Mouse (Mus musculus) neural tube, embryonic 14.5 days (tissue): ENCODE measurements around the gene Slc5a2. TPM values are rescaled to one million over a fixed set of nuclear protein-coding genes. Genes with fewer than 3 reads are reported as not detected.
A peak's percentile ranks its signal among the peaks of the same experiment; 100 is the strongest.

ENCODE experiments used
- ATAC-seq: fragments of 200-750 bp; cut with Nextera tagmentation; 2 replicates; pipeline ENCODE4 v1.8.0; 2017; ENCODE audit warnings: low read depth, mild to moderate bottlenecking, moderate TSS enrichment, moderate library complexity
- H3K27ac ChIP-seq: fragments of 300-500 bp; sonication (generic); 2 replicates; pipeline ENCODE4 v1.5.1; 2014; ENCODE audit warnings: low read depth, mild to moderate bottlenecking, control low read depth, low read length, moderate library complexity, mixed read lengths
- H3K27me3 ChIP-seq: fragments of 300-500 bp; sonication (generic); 2 replicates; pipeline ENCODE4 v1.6.1; 2014; ENCODE audit warnings: low read length; ENCODE audit not compliant: control insufficient read depth, insufficient read depth
- H3K36me3 ChIP-seq: fragments of 300-500 bp; sonication (generic); 2 replicates; pipeline ENCODE4 v1.6.1; 2014; ENCODE audit warnings: low read length, mixed read lengths; ENCODE audit not compliant: control insufficient read depth, insufficient read depth
- H3K4me1 ChIP-seq: fragments of 300-500 bp; sonication (generic); 2 replicates; pipeline ENCODE4 v1.6.1; 2014; ENCODE audit warnings: low read length; ENCODE audit not compliant: control insufficient read depth, insufficient read depth
- H3K4me2 ChIP-seq: fragments of 300-500 bp; sonication (generic); 2 replicates; pipeline ENCODE4 v1.6.1; 2014; ENCODE audit warnings: mild to moderate bottlenecking, low read depth, low read length, control low read depth
- H3K4me3 ChIP-seq: fragments of 300-500 bp; sonication (generic); 2 replicates; pipeline ENCODE4 v1.5.1; 2014; ENCODE audit warnings: low read depth, low read length, control low read depth, mixed read lengths
- H3K9ac ChIP-seq: fragments of 300-500 bp; sonication (generic); replicated peaks from 2 replicates; pipeline ENCODE4 v1.6.1; 2014; ENCODE audit warnings: low read depth, mild to moderate bottlenecking, control low read depth, low read length, mixed read lengths
- H3K9me3 ChIP-seq: fragments of 300-500 bp; sonication (generic); 2 replicates; pipeline ENCODE4 v1.6.1; 2016; ENCODE audit warnings: low read length; ENCODE audit not compliant: control insufficient read depth
- WGBS: fragments of 180-500 bp; shearing (Covaris S2); extraction: QIAGEN DNeasy Blood & Tissue Kit; methylation state at CpG from one replicate; pipeline ENCODE4 v1.1.7; 2014; 5-methylcytosine and 5-hydroxymethylcytosine counted together
- polyA plus RNA-seq: library from polyadenylated mRNA; unstranded; fragments of >200 nt; fragmentation: Nextera tagmentation; extraction: Ambion mirVana; gene quantifications from 2 replicates; pipeline ENCODE4 v1.2.1, GENCODE M21; 2014

Slc5a2 gene
- polyA plus RNA-seq = not detected in 2 replicates

DNA sequence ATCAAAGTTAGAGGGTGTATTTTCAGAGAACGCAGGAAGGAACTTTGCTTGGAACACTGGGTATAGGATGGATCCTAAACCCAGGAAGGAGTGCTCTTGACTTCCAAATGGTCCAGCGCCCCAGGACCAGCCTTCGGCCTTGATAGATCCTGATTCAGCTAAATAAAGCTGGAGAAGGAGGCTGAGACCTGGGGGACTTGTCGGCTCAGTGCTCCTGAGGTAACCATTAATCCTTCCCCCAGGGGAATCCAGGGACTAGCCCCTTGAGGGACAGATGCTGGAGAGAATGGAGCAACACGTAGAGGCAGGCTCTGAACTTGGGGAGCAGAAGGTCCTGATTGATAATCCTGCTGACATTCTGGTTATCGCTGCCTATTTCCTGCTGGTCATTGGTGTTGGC lies at the start of gene Slc5a2:
Gene Slc5a2 (plus strand): TSS at position 247 of the 400 bp plus-strand sequence.
- Histone ChIP-seq H3K4me3 (no peak within 1 kb of the TSS), H3K9ac (no peak within 1 kb of the TSS), H3K4me1 (no peaks in the 10 kb centered on the region), H3K36me3 (no peaks in the 10 kb centered on the region), H3K9me3 (no peaks in the 10 kb centered on the region), H3K4me2 (no peak within 1 kb of the TSS), H3K27me3 (no peaks in the 10 kb centered on the region), H3K27ac (no peak within 1 kb of the TSS)
- WGBS = 84% methylated on average over 6 of the region's 6 CpGs
- ATAC-seq = no peak

DNA sequence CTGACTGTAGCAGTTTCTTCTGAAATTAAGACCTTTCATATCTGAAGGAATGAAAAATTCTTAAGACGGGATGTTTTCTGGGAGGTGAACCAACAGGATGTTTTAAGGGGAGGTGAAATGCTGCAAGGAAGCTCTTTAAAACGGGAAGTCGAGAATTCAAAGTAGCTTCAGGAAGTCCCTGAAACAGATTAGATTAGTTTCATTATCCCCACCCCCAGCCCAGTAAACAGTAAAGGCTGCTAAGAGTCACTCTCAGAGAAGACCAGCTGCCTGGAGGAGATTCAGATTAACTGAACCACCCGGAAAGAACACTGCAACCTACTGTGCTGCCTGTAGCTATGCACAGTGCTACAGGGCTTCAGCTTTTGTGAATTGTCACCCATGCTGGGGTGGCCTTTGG lies 45.5 kb upstream of the Slc5a2 start:
- H3K9me3 ChIP-seq = no peaks in the 10 kb centered on the region
- no peaks in the 10 kb centered on the region for H3K36me3 ChIP-seq
- no peak overlapping the region for H3K4me3 ChIP-seq
- H3K4me1 ChIP-seq = no peaks in the 10 kb centered on the region
- H3K9ac ChIP-seq = no peak overlapping the region
- ATAC-seq = no peak
- no peak overlapping the region for H3K27ac ChIP-seq
- H3K4me2 ChIP-seq = no peak overlapping the region
- no peaks in the 10 kb centered on the region for H3K27me3 ChIP-seq
- WGBS = 87% methylated on average over 4 of the region's 4 CpGs

DNA sequence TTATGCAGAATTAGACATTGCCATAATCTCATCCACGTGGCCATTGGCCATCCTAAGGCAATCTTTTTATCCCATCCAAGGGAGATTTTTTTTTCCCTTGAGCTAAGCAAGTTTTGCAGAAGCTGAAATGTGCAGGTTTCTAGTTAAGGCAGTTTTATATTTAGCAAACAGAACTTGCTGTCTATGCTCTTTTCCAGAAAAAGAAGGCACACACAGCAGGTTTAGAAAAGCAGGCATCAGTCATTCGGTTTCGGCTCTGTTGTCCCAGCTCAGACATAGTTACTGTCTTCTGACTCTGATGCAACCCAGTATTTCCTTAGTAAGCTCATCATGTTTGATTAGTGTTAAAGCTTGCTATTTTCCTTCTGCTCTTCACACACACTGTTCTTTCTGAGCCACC lies 44.5 kb upstream of the Slc5a2 start:
- H3K9ac ChIP-seq = no peak overlapping the region
- no peaks in the 10 kb centered on the region for H3K4me1 ChIP-seq
- no peak overlapping the region for H3K4me2 ChIP-seq
- no peak for ATAC-seq
- H3K9me3 ChIP-seq = no peaks in the 10 kb centered on the region
- WGBS = 90% methylated on average over 3 of the region's 3 CpGs
- H3K27me3 ChIP-seq = no peaks in the 10 kb centered on the region
- no peaks in the 10 kb centered on the region for H3K36me3 ChIP-seq
- no peak overlapping the region for H3K4me3 ChIP-seq
- no peak overlapping the region for H3K27ac ChIP-seq

DNA sequence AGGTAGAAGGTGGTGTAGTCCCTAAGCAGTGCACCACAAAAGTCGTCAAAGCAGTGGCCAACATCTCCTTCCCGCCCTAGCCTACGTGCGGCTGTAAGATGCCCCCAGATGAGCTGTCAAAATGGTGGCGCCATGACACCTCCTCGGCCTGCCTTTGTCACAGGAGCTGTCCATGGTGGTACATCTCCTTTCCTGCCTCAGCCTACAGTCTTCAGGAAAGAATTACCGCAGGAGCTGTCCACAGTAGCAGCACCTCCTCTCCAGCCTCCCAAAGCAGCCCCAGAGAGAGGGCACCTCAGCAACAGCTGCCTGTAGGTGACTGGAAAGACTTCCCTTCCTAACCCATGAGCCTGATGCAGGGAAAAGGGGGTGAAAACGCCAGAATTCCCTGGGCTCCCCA lies 33.7 kb upstream of the Slc5a2 start:
- Histone ChIP-seq H3K9me3 (no peaks in the 10 kb centered on the region), H3K9ac (no peak overlapping the region), H3K4me3 (no peak overlapping the region), H3K36me3 (no peaks in the 10 kb centered on the region), H3K27me3 (no peaks in the 10 kb centered on the region), H3K4me1 (peaks cover 2% of the 10 kb centered on the region; the same call in 1 of the 2 replicates), H3K27ac (no peak overlapping the region), H3K4me2 (no peak overlapping the region)
- WGBS = 50% methylated on average over 8 of the region's 8 CpGs
- ATAC-seq = no peak

DNA sequence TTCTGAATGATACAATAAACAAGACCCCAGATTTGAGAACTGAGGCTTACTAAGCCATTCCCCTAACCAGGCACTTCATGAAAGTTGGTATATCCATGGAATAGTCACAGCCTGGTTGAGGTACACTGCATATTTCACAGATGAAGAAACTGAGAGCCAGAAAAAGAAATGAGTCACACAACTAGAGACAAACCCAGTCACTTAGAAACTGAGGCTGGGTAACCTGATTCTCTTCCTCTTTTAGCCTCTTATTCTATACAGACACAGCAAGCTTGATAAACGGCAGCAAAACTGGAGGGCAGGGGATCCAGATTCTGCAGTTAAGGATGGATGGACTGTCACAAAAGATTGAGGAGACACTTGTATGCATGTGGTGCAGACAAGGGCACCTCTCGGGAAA lies 30.7 kb upstream of the Slc5a2 start:
- H3K4me2 ChIP-seq = no peak overlapping the region
- H3K9me3 ChIP-seq = no peaks in the 10 kb centered on the region
- H3K4me3 ChIP-seq = no peak overlapping the region
- no peak overlapping the region for H3K27ac ChIP-seq
- no peaks in the 10 kb centered on the region for H3K36me3 ChIP-seq
- H3K4me1 ChIP-seq = peaks cover 9% of the 10 kb centered on the region; the same call in 1 of the 2 replicates
- WGBS = 83% methylated on average over 2 of the region's 2 CpGs
- H3K9ac ChIP-seq = no peak overlapping the region
- no peak for ATAC-seq
- H3K27me3 ChIP-seq = no peaks in the 10 kb centered on the region

DNA sequence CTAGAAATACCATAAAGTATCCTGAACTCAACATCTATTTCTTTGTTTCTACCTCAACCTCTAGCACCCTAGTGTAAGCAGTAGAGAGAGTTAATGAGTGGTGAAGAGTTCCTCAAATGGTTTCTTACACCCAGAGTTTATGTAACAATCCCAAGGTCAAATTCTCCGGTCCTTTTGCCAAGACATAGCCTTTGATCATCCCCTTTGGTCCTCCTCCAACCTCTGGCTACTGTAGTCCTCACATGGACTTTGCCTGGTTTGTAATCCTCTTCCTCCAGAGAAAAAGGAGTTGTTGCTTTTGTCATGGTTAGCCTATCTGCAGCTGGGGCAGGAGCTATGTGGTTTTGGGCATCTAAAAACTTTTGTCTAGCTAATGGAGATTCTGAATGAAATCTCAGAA lies 30.0 kb upstream of the Slc5a2 start:
- Histone ChIP-seq H3K27ac (no peak overlapping the region), H3K4me1 (peaks cover 9% of the 10 kb centered on the region; the same call in 1 of the 2 replicates), H3K36me3 (peaks cover 4% of the 10 kb centered on the region; the same call in 1 of the 2 replicates), H3K4me3 (no peak overlapping the region), H3K4me2 (no peak overlapping the region), H3K9me3 (no peaks in the 10 kb centered on the region), H3K9ac (no peak overlapping the region), H3K27me3 (no peaks in the 10 kb centered on the region)
- ATAC-seq = no peak
- WGBS = 96% methylated on average over 1 of the region's 1 CpGs

DNA sequence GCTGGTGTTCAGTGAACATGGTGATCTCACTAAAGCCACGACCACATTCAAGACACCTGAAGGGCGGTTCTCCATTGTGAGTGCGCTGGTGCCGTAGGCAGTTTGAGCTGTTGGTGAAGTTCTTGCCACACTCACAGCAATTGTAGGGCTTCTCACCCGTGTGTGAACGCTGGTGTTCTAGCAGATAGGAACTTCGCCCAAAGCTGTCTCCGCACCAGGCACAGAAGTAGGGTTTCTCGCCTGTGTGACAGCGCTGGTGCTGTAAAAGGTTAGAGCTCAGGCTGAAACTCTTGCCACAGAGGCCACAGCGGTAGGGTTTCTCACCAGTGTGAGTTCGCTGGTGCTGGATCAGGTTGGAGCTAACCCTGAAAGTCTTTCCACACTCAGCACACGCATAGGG lies 29.0 kb upstream of the Slc5a2 start:
- peak overlapping the region; percentile 39; the same call in 1 of the 2 replicates for H3K9ac ChIP-seq
- no peak overlapping the region; the same call in 1 of the 2 replicates for H3K4me2 ChIP-seq
- peak overlapping the region; percentile 63; the same call in 1 of the 2 replicates for H3K4me3 ChIP-seq
- H3K4me1 ChIP-seq = peaks cover 9% of the 10 kb centered on the region; the same call in 1 of the 2 replicates
- H3K9me3 ChIP-seq = no peaks in the 10 kb centered on the region
- H3K27ac ChIP-seq = peak overlapping the region; percentile 95; the same call in 1 of the 2 replicates
- 96% methylated on average over 13 of the region's 13 CpGs for WGBS
- peaks cover 4% of the 10 kb centered on the region; the same call in 1 of the 2 replicates for H3K36me3 ChIP-seq
- no peak for ATAC-seq
- no peaks in the 10 kb centered on the region for H3K27me3 ChIP-seq

DNA sequence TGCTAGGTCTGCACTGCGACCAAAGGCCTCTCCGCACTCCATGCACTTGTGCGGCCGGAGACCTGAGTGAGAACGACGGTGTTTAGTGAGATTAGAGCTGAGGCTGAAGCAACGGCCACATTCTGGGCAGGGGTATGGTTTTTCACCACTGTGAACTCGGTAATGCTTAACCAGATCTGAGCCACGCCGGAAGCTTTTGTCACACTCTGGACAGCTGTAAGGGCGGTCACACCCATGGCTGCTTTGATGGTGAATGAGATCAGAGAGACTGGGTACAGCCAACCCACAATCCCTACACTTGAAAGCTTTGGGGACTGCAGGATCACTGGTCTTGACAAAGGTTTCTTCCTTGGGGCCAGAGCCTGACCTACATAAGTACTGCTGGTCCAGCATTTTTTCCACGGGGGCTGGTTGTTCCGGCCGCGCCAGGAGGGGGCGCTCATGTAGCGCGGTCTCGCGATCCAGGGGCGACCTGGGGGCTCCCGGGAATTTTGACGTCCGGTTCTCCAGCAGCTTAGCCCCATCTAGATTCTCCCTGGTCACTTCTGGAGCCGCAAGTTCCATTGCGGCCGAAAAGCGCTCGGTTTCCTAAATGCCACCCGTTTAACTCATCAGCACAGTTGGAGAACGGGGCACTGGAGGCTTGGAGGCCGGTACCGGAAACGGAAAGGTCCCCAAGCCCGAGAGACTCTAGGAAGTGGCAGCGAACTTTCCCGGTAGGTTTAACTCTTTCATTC lies 28.4 kb upstream of the Slc5a2 start, which contains the start of gene Armc5:
Gene Armc5 (plus strand): TSS at position 487 of the 737 bp plus-strand sequence.
- peak; percentile 29 for ATAC-seq
- Histone ChIP-seq H3K36me3 (peaks cover 5% of the 10 kb centered on the region; the same call in 1 of the 2 replicates), H3K4me2 (peak within 1 kb of the TSS; percentile 87), H3K27me3 (no peaks in the 10 kb centered on the region), H3K4me1 (peaks cover 9% of the 10 kb centered on the region; the same call in 1 of the 2 replicates), H3K4me3 (peak within 1 kb of the TSS; percentile 63), H3K27ac (peak within 1 kb of the TSS; percentile 95), H3K9ac (peak within 1 kb of the TSS; percentile 55), H3K9me3 (no peaks in the 10 kb centered on the region)
- 27% methylated on average over 37 of the region's 37 CpGs for WGBS

DNA sequence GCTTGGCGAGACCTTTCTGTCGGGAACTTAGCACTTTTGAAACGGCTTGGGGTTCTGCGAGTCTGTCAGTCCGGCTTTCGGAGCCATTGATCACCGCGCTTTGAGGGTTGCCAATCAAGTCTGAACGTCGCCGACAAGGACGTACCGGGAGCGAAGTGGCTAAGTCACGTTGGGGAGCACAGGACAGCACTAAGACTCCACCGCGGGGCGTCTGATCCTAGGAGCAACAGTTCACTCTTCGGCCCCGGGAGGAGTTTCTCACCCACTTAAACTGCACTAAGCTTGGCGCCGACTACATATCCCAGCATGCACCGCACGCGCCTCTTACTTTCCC lies 27.9 kb upstream of the Slc5a2 start:
- peak overlapping the region; percentile 39 for H3K9ac ChIP-seq
- peak overlapping the region; percentile 95 for H3K27ac ChIP-seq
- ATAC-seq = no peak
- under 1% methylated on average over 25 of the region's 25 CpGs for WGBS
- H3K36me3 ChIP-seq = peaks cover 10% of the 10 kb centered on the region; the same call in 1 of the 2 replicates
- H3K4me2 ChIP-seq = peak overlapping the region; percentile 87
- no peaks in the 10 kb centered on the region for H3K9me3 ChIP-seq
- peak overlapping the region; percentile 63 for H3K4me3 ChIP-seq
- peaks cover 9% of the 10 kb centered on the region; the same call in 1 of the 2 replicates for H3K4me1 ChIP-seq
- H3K27me3 ChIP-seq = no peaks in the 10 kb centered on the region
